Mouse (Mus musculus): ENCODE data around the gene Mtrr.
A peak's percentile ranks its signal among the peaks of the same experiment; 100 is the strongest.
"Not testable (repeated sequence)": the region's sequence is repeated elsewhere in the genome, so short reads cannot be mapped to it uniquely, and the experiment has no call there.

The Mtrr gene

GRCm38 (mm10) chr13:68568548-68568947, 13.4 kb downstream of the Mtrr start:
- peak; percentile 1 for DNase-seq (ENCODE audit: low read depth, low spot score)

GRCm38 (mm10) chr13:68568110-68568509, 13.8 kb downstream of the Mtrr start:
- DNase-seq (ENCODE audit: low read depth, low spot score), result peak; percentile 5

GRCm38 (mm10) chr13:68553391-68553790, 28.6 kb downstream of the Mtrr start:
- DNase-seq (ENCODE audit: low read depth, low spot score), result not testable (repeated sequence)

All from ES-CJ7 (cell line).